Mouse (Mus musculus) small intestine, adult 2 months (tissue): ENCODE results near the gene Ptbp3.

Source experiments
- CTCF ChIP-seq: fragments of 200-500 bp; IDR thresholded peaks from 2 replicates; pipeline ENCODE4 v1.5.1; 2012; ENCODE audit warnings: low read depth, mild to moderate bottlenecking, control low read depth, inconsistent platforms, low read length, moderate library complexity, mixed read lengths; ENCODE audit not compliant: insufficient replicate concordance, insufficient read length; ENCODE audit errors: extremely low read depth
- POLR2A ChIP-seq: fragments of 200-500 bp; IDR thresholded peaks from 2 replicates; pipeline ENCODE4 v1.6.1; 2012; ENCODE audit warnings: low read depth, mild to moderate bottlenecking, control low read depth, inconsistent platforms, low read length, moderate library complexity

GRCm38 (mm10) chr4:59548560-59549174, 497 bp downstream of the Ptbp3 start:
- TF ChIP-seq POLR2A: no peak
- TF ChIP-seq CTCF: no peak
